Mouse (Mus musculus) right cerebral cortex, adult 18-20 months (tissue): ENCODE results near the gene Npnt.

ENCODE experiments used
- DNase-seq: peaks from one replicate; pipeline ENCODE4 v3.0.0; 2022; ENCODE audit warnings: mixed read lengths

Npnt gene

GRCm38 (mm10) chr3:132934649-132935048 lies 15.4 kb downstream of the Npnt start:
- DNase-seq = no peak

- DNase-seq = no peak
Observed at GRCm38 (mm10) chr3:132931526-132931925, 18.6 kb downstream of the Npnt start.

- DNase-seq = no peak
Observed at GRCm38 (mm10) chr3:132929866-132930265, 20.2 kb downstream of the Npnt start.

GRCm38 (mm10) chr3:132928186-132928585 lies 21.9 kb downstream of the Npnt start:
- no peak for DNase-seq

- DNase-seq = no peak
Observed at GRCm38 (mm10) chr3:132919798-132920197, 30.3 kb downstream of the Npnt start.

GRCm38 (mm10) chr3:132919240-132919639 lies 30.9 kb downstream of the Npnt start:
- no peak for DNase-seq

GRCm38 (mm10) chr3:132917356-132918090 lies 32.6 kb downstream of the Npnt start:
- DNase-seq = no peak

GRCm38 (mm10) chr3:132915661-132916060 lies 34.4 kb downstream of the Npnt start:
- no peak for DNase-seq

GRCm38 (mm10) chr3:132912420-132912819 lies 37.7 kb downstream of the Npnt start:
- no peak for DNase-seq

GRCm38 (mm10) chr3:132911716-132912115 lies 38.4 kb downstream of the Npnt start:
- no peak for DNase-seq

GRCm38 (mm10) chr3:132910727-132911126 lies 39.4 kb downstream of the Npnt start:
- no peak for DNase-seq

- no peak for DNase-seq
Observed at GRCm38 (mm10) chr3:132909736-132910135, 40.4 kb downstream of the Npnt start.

- no peak for DNase-seq
Observed at GRCm38 (mm10) chr3:132907506-132908203, 42.4 kb downstream of the Npnt start.

- DNase-seq = peak; percentile 40
Observed at GRCm38 (mm10) chr3:132905224-132905930, 44.7 kb downstream of the Npnt start.

GRCm38 (mm10) chr3:132903386-132903785 lies 46.7 kb downstream of the Npnt start:
- no peak for DNase-seq

GRCm38 (mm10) chr3:132902921-132903320 lies 47.2 kb downstream of the Npnt start:
- no peak for DNase-seq

- DNase-seq = no peak
Observed at GRCm38 (mm10) chr3:132902206-132902605, 47.9 kb downstream of the Npnt start.

- no peak for DNase-seq
Observed at GRCm38 (mm10) chr3:132897891-132898290, 52.2 kb downstream of the Npnt start.

GRCm38 (mm10) chr3:132897390-132897789 lies 52.7 kb downstream of the Npnt start:
- DNase-seq = no peak

GRCm38 (mm10) chr3:132894086-132894485 lies 56.0 kb downstream of the Npnt start:
- DNase-seq = no peak

- no peak for DNase-seq
Observed at GRCm38 (mm10) chr3:132893676-132894075, 56.4 kb downstream of the Npnt start.

- no peak for DNase-seq
Observed at GRCm38 (mm10) chr3:132893044-132893443, 57.0 kb downstream of the Npnt start.

GRCm38 (mm10) chr3:132892481-132892880 lies 57.6 kb downstream of the Npnt start:
- no peak for DNase-seq
